Mouse (Mus musculus) embryonic facial prominence, embryonic 11.5 days (tissue): ENCODE results near the gene Olfr465-ps1. TPM values are rescaled to one million over a fixed set of nuclear protein-coding genes. Genes with fewer than 3 reads are reported as not detected.
A peak's percentile ranks its signal among the peaks of the same experiment; 100 is the strongest.

Experiments
- ATAC-seq: fragments of 200-750 bp; cut with Nextera tagmentation; replicated peaks from 2 replicates; pipeline ENCODE4 v1.8.0; 2017; ENCODE audit warnings: low read depth; ENCODE audit not compliant: insufficient number of reproducible peaks, low FRiP score, low TSS enrichment
- DNase-seq: peaks from one replicate; pipeline ENCODE4 v3.0.0-alpha.2; 2015; ENCODE audit warnings: low spot score
- H3K27ac ChIP-seq: fragments of 300-500 bp; sonication (generic); replicated peaks from 2 replicates; pipeline ENCODE4 v1.5.1; 2014; ENCODE audit warnings: mild to moderate bottlenecking, low read depth, low read length, control low read depth
- H3K27me3 ChIP-seq: fragments of 300-500 bp; sonication (generic); 2 replicates; pipeline ENCODE4 v1.6.1; 2014; ENCODE audit warnings: mild to moderate bottlenecking, low read length, moderate library complexity, mixed read lengths; ENCODE audit not compliant: control insufficient read depth, insufficient read depth
- H3K36me3 ChIP-seq: fragments of 300-500 bp; sonication (generic); replicated peaks from 2 replicates; pipeline ENCODE4 v1.6.1; 2014; ENCODE audit warnings: low read depth, mild to moderate bottlenecking, low read length, moderate library complexity, mixed read lengths; ENCODE audit not compliant: control insufficient read depth, insufficient read depth
- H3K4me1 ChIP-seq: fragments of 300-500 bp; sonication (generic); 2 replicates; pipeline ENCODE4 v1.6.1; 2014; ENCODE audit warnings: low read length, mixed read lengths; ENCODE audit not compliant: control insufficient read depth, insufficient read depth
- H3K4me2 ChIP-seq: fragments of 300-500 bp; sonication (generic); 2 replicates; pipeline ENCODE4 v1.6.1; 2014; ENCODE audit warnings: low read depth, mild to moderate bottlenecking, control low read depth, low read length, moderate library complexity
- H3K4me3 ChIP-seq: fragments of 300-500 bp; sonication (generic); 2 replicates; pipeline ENCODE4 v1.5.1; 2014; ENCODE audit warnings: low read depth, low read length, control low read depth
- H3K9ac ChIP-seq: fragments of 300-500 bp; sonication (generic); replicated peaks from 2 replicates; pipeline ENCODE4 v1.6.1; 2014; ENCODE audit warnings: mild to moderate bottlenecking, control low read depth, low read length
- H3K9me3 ChIP-seq: fragments of 300-500 bp; sonication (generic); replicated peaks from 2 replicates; pipeline ENCODE4 v1.6.1; 2016; ENCODE audit warnings: mild to moderate bottlenecking, low read length, inconsistent platforms, mixed read lengths; ENCODE audit not compliant: control insufficient read depth
- WGBS: fragments of 180-500 bp; shearing (Covaris S2); extraction: QIAGEN DNeasy Blood & Tissue Kit; methylation state at CpG from one replicate; pipeline ENCODE4 v1.1.7; 2014; 5-methylcytosine and 5-hydroxymethylcytosine counted together
- polyA plus RNA-seq: library from polyadenylated mRNA; unstranded; fragments of >200 nt; fragmentation: Nextera tagmentation; extraction: Ambion mirVana; gene quantifications from 2 replicates; pipeline ENCODE4 v1.2.1, GENCODE M21; 2014

Olfr465-ps1 gene
- polyA plus RNA-seq, 1 experiment from 2014 or later = not detected

GRCm38 (mm10) chr13:65120984-65121383 lies 16.9 kb upstream of the Olfr465-ps1 start:
- H3K9ac ChIP-seq = no peak overlapping the region
- H3K27ac ChIP-seq = no peak overlapping the region
- H3K4me1 ChIP-seq = no peaks in the 10 kb centered on the region
- H3K9me3 ChIP-seq = no peaks in the 10 kb centered on the region
- H3K36me3 ChIP-seq = no peaks in the 10 kb centered on the region
- H3K27me3 ChIP-seq = no peaks in the 10 kb centered on the region
- 64% methylated on average over 3 of the region's 3 CpGs for WGBS
- DNase-seq (no peak), ATAC-seq (no peak)
- no peak overlapping the region for H3K4me3 ChIP-seq
- H3K4me2 ChIP-seq = no peak overlapping the region

- no peaks in the 10 kb centered on the region for H3K4me1 ChIP-seq
- 89% methylated on average over 1 of the region's 1 CpGs for WGBS
- DNase-seq (no peak), ATAC-seq (no peak)
- no peak overlapping the region for H3K4me3 ChIP-seq
- H3K27ac ChIP-seq = no peak overlapping the region
- H3K4me2 ChIP-seq = no peak overlapping the region
- H3K36me3 ChIP-seq = no peaks in the 10 kb centered on the region
- H3K9ac ChIP-seq = no peak overlapping the region
- H3K27me3 ChIP-seq = no peaks in the 10 kb centered on the region
- H3K9me3 ChIP-seq = no peaks in the 10 kb centered on the region
These were observed 15.8 kb upstream of the Olfr465-ps1 start for GRCm38 (mm10) chr13:65122111-65122510.

- no peaks in the 10 kb centered on the region for H3K9me3 ChIP-seq
- ATAC-seq (no peak), DNase-seq (no peak)
- 56% methylated on average over 3 of the region's 3 CpGs for WGBS
- H3K36me3 ChIP-seq = no peaks in the 10 kb centered on the region
- H3K4me3 ChIP-seq = no peak overlapping the region
- no peak overlapping the region for H3K4me2 ChIP-seq
- no peak overlapping the region for H3K27ac ChIP-seq
- H3K9ac ChIP-seq = no peak overlapping the region
- H3K4me1 ChIP-seq = no peaks in the 10 kb centered on the region
- no peaks in the 10 kb centered on the region for H3K27me3 ChIP-seq
These were observed 10.6 kb upstream of the Olfr465-ps1 start for GRCm38 (mm10) chr13:65127063-65127847.

- no peak for ATAC-seq
- Histone ChIP-seq H3K4me1 (no peaks in the 10 kb centered on the region), H3K9ac (no peak within 1 kb of the TSS), H3K36me3 (no peaks in the 10 kb centered on the region), H3K4me3 (no peak within 1 kb of the TSS), H3K4me2 (no peak within 1 kb of the TSS), H3K27me3 (no peaks in the 10 kb centered on the region), H3K27ac (no peak within 1 kb of the TSS), H3K9me3 (no peaks in the 10 kb centered on the region)
- DNase-seq = no peak
- 76% methylated on average over 1 of the region's 1 CpGs for WGBS
These were observed 12.1 kb downstream of the Olfr465-ps1 start, which contains the start of gene Olfr466 for GRCm38 (mm10) chr13:65149940-65150339. Gene Olfr466, plus strand, starts transcription at chr13:65150240.

- no peak overlapping the region for H3K4me3 ChIP-seq
- no peaks in the 10 kb centered on the region for H3K9me3 ChIP-seq
- H3K4me1 ChIP-seq = no peaks in the 10 kb centered on the region
- no peak overlapping the region for H3K4me2 ChIP-seq
- H3K9ac ChIP-seq = no peak overlapping the region
- WGBS = 76% methylated on average over 3 of the region's 3 CpGs
- H3K27ac ChIP-seq = no peak overlapping the region
- no peaks in the 10 kb centered on the region for H3K27me3 ChIP-seq
- DNase-seq (no peak), ATAC-seq (no peak)
- no peaks in the 10 kb centered on the region for H3K36me3 ChIP-seq
These were observed 36.2 kb downstream of the Olfr465-ps1 start for GRCm38 (mm10) chr13:65174102-65174501.

- no peaks in the 10 kb centered on the region for H3K27me3 ChIP-seq
- peak; percentile 66 for DNase-seq
- H3K4me3 ChIP-seq = no peak overlapping the region
- H3K27ac ChIP-seq = no peak overlapping the region
- WGBS = 23% methylated on average over 45 of the region's 46 CpGs
- no peaks in the 10 kb centered on the region for H3K9me3 ChIP-seq
- no peaks in the 10 kb centered on the region for H3K36me3 ChIP-seq
- peak; percentile 56; the same call in 1 of the 2 replicates for ATAC-seq
- 0 out of 2 replicates have a peak overlapping the region, but pooled peaks have one; percentile 9 for H3K9ac ChIP-seq
- peak overlapping the region; percentile 39 for H3K4me2 ChIP-seq
- no peaks in the 10 kb centered on the region for H3K4me1 ChIP-seq
These were observed 38.0 kb downstream of the Olfr465-ps1 start for GRCm38 (mm10) chr13:65175734-65176471.

- H3K4me1 ChIP-seq = no peaks in the 10 kb centered on the region
- WGBS = 52% methylated on average over 15 of the region's 15 CpGs
- DNase-seq (no peak), ATAC-seq (no peak; the same call in 1 of the 2 replicates)
- no peak overlapping the region for H3K9ac ChIP-seq
- H3K27ac ChIP-seq = no peak overlapping the region
- H3K4me2 ChIP-seq = no peak overlapping the region
- H3K36me3 ChIP-seq = no peaks in the 10 kb centered on the region
- H3K27me3 ChIP-seq = no peaks in the 10 kb centered on the region
- H3K4me3 ChIP-seq = no peak overlapping the region
- H3K9me3 ChIP-seq = no peaks in the 10 kb centered on the region
These were observed 38.7 kb downstream of the Olfr465-ps1 start for GRCm38 (mm10) chr13:65176472-65177091.
